Mouse (Mus musculus) lung, postnatal 36 days (tissue): ENCODE measurements around the gene Znrd1as.
A peak's percentile ranks its signal among the peaks of the same experiment; 100 is the strongest.
"Not testable (repeated sequence)": the region's sequence is repeated elsewhere in the genome, so short reads cannot be mapped to it uniquely, and the experiment has no call there.

ENCODE experiments used
- DNase-seq: peaks from one replicate; pipeline ENCODE4 v3.0.0; 2022; ENCODE audit warnings: mixed read lengths

Znrd1as gene

GRCm38 (mm10) chr17:36950981-36951947, 7.1 kb upstream of the Znrd1as start, which contains the start of gene Ppp1r11:
Gene Ppp1r11, minus strand, starts transcription at chr17:36951741.
- DNase-seq = peak; percentile 98

- DNase-seq = no peak
Measured at GRCm38 (mm10) chr17:36952631-36953030, 5.8 kb upstream of the Znrd1as start.

- DNase-seq = peak; percentile 39
Measured at GRCm38 (mm10) chr17:36953062-36953461, 5.3 kb upstream of the Znrd1as start.

GRCm38 (mm10) chr17:36958884-36959283, 492 bp downstream of the Znrd1as start:
- DNase-seq = no peak

GRCm38 (mm10) chr17:36961125-36961524, 2.7 kb downstream of the Znrd1as start:
- DNase-seq = no peak

- DNase-seq = no peak
Measured at GRCm38 (mm10) chr17:36966875-36967274, 8.5 kb downstream of the Znrd1as start.

GRCm38 (mm10) chr17:36970316-36970890, 12.0 kb downstream of the Znrd1as start:
- DNase-seq = no peak

- DNase-seq = no peak
Measured at GRCm38 (mm10) chr17:36971172-36971850, 12.9 kb downstream of the Znrd1as start.

GRCm38 (mm10) chr17:36972791-36973190, 14.4 kb downstream of the Znrd1as start:
- DNase-seq = peak; percentile 33

- DNase-seq = no peak
Measured at GRCm38 (mm10) chr17:36973271-36973787, 14.9 kb downstream of the Znrd1as start.

GRCm38 (mm10) chr17:36981221-36981813, 22.9 kb downstream of the Znrd1as start, which contains the start of gene 2410137M14Rik:
Gene 2410137M14Rik, minus strand, starts transcription at chr17:36981237.
- no peak for DNase-seq

- DNase-seq = no peak
Measured at GRCm38 (mm10) chr17:36981845-36982244, 23.5 kb downstream of the Znrd1as start.

- peak; percentile 58 for DNase-seq
Measured at GRCm38 (mm10) chr17:36982253-36983155, 24.1 kb downstream of the Znrd1as start.

GRCm38 (mm10) chr17:36988475-36988874, 30.1 kb downstream of the Znrd1as start:
- DNase-seq = no peak

GRCm38 (mm10) chr17:36989437-36989836, 31.0 kb downstream of the Znrd1as start, which contains the start of gene H2-M5:
Gene H2-M5, minus strand, starts transcription at chr17:36989537.
- DNase-seq = no peak

GRCm38 (mm10) chr17:36990630-36991029, 32.2 kb downstream of the Znrd1as start:
- not testable (repeated sequence) for DNase-seq

- DNase-seq = no peak
Measured at GRCm38 (mm10) chr17:36992336-36993104, 34.1 kb downstream of the Znrd1as start.

GRCm38 (mm10) chr17:36993770-36994325, 35.5 kb downstream of the Znrd1as start:
- no peak for DNase-seq

GRCm38 (mm10) chr17:36994528-36994927, 36.1 kb downstream of the Znrd1as start:
- no peak for DNase-seq

GRCm38 (mm10) chr17:36995448-36995847, 37.1 kb downstream of the Znrd1as start:
- no peak for DNase-seq
